Mouse (Mus musculus): ENCODE results near the gene Tex38.

The Tex38 gene

DNA sequence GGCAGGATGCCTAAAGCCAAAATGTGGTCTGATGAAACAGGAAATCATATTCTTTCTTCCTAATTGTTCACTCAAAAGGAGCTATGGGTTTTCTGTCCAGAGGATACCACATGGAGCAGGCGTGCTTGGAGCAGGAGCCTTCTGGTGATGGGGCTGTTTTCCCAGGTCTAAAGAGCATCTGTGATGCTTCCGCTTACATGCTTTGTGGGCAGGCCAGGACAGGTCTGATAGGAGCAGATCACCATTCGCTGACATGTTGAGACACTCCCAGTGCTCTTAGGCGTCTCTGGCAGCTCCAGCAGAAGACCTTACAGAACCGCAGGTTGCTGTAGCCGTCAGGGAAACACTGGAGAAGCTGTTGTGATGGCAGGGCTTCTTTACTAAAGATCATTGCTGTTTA, 5.8 kb downstream of the Tex38 start:
- in situ Hi-C loops (cut with MboI, MseI) = no loop called here

DNA sequence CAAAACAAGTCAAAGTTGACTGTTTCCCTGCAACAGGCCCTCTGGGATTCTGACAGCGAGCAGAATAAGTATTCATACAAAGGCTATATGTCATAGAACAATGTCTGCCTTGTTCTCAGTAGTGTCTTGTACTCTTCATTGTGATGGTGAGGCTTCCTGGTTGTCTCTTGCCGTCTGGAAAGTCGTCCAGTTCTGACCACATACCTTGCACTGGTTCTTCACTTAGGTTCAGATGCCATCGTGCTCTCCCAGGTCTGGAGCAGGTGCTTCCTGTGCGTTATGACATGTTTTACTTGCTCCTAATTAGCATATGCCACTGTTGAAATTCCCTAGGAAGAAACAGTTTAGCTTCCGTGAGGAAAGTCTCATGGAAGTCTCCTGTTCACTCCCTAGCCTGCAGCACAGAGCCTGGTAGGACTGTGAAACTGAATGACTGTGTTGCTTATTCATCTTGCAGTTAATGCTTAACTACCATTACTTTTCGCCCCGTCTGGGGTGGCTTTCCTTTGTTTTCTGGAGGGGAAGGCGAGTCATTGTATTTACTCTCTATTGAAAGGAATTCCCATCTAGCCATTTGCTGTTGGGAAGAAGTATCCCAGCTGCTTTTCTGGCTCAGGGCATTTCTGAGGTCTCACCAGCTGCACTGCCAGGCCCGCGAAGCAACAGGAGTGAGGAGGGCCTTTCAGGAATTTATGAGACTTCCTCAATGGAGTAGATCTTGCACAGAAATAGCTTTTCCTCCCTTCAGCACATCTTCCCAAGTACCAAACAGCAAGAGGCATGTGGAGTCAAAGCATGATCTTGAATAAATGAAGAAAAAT, 13.0 kb downstream of the Tex38 start:
- in situ Hi-C loops (cut with MboI, MseI) = no loop called here

DNA sequence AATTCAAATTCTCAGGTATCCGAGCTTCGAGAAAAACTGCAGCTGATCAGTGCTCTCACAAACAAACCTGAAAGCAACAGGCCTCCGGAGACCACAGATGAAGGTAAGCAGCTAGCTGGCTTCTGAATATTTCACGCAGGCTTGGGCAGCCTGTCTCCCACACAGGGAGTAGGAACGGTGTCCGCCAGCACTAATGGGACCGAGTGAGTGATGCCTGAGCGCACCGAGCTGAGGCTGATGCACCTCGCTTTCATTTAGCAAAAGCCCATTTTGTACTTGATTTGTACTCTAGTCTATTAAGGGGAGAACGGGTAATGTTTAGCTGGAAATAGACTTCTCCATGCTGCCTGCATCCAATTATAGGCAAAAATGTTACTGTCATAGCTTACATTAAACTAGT, 16.2 kb downstream of the Tex38 start:
- in situ Hi-C loops (cut with MboI, MseI) = no loop called here

DNA sequence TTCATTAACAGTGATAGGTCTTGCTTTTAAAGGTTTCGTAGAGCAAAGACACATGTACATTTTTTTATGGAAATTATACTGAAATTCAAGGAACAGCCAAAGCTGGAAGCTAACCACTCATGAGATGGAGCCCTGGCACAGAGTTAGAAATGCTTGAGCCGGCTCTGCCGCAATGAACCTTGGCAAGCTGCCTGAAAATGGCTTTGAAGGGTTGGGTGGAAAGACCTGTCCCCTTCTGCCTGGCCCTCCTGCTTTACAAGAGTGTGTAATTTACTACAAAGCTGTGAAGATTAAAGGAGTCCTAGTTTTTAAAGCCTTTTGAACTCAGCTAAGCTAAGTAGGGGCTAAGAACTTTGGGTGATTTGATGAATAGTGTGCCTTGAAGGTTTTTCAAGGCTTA, 19.6 kb downstream of the Tex38 start:
- in situ Hi-C loops (cut with MboI, MseI) = no loop called here

DNA sequence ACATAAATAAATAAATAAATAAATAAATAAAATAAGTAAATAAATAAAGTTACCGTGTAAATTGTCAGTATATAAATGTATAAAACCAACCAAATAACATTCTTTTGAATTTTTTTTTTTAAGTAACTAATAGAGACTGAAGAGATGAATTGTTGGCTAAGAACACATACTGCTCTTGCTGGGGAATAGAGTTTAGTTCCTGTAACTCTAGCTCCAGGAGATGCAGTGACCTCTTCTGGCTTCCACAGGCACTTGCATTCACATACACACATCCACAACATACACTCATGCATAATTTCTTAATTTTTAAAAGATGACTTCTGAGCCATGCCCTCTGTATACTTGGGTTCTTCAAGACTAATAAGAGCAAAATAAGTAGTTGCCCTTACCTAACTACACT, 26.0 kb downstream of the Tex38 start:
- in situ Hi-C loops (cut with MboI, MseI) = no loop called here

DNA sequence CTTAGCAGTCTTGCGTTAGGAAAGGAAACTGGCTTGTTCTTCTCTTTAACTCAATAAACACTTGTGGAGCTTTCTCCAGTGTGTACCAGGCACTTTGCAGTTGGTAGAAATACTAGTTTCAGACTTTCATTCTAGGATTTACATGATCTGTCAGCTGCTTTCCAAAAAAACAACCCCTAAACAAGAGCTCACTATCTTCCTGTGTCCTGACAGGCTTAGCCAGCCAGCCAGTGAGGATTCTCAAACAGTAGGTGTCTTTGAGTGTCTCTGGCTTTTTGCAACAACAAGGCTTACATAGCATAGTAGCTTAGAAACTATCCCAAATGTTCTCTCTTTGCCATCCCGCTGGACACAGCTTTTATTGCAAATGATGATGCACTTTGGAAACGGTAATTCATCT, 26.7 kb downstream of the Tex38 start:
- in situ Hi-C loops (cut with MboI, MseI) = no loop called here

DNA sequence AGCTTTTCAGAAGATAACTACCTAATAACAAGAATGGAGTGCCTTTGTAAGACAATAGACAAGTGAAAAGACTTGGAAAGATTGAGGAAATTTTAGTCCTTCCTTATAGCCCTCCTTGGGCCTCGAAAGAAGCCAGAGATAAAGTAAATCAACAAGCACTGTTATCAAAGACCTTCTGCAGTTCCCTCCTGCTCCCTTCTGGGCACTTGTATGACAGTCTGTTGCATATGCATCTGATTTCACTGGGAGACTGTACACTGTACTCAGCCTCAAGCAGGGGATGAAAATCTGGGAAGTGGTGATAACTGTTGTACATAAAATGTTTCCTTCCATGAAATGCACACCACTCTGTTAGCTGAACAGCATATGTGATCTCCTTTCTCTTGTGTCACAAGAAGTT, 31.5 kb downstream of the Tex38 start:
- in situ Hi-C loops (cut with MboI, MseI) = no loop called here

DNA sequence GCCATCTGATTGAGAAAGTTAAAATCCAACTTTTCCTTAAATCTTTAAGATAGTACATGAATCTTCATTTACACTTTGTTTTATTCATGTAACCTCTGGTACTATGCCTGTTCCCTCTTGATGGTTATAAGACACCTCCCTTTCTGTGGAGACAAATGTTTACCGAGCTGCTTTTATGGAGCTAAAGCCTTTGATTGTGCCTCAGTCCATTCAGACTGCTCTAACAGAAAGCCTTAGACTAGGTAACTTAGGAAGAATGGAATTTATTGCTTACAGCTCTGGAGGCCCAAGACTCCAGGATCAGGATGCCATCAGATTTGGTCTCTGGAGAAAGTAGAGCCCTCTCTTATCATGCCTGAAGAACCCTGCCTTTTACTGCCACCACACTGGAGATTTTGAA, 32.6 kb downstream of the Tex38 start:
- in situ Hi-C loops (cut with MboI, MseI) = no loop called here

DNA sequence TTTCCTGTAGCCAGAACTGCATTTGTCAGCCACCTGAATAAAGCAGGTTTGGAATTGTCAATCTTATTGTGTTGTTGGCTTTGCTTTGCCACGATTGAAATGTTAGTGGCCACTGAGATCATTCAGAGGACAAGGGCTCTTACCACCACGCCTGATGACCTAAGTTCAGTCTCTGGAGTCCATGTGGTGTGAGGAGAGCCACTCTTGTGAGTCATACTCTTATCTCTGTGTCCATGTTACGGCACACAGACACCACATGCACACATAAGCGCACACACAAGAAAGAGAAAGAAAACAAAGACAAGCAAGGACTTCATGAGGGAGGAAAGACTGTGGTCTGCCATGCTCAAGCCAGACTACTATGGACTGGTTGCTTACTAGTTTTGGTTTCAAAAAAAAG, 37.7 kb downstream of the Tex38 start:
- in situ Hi-C loops (cut with MboI, MseI) = loop anchor here (5.0 kb wide), 1 partner anchor 89 kb away; no protein-coding TSS in a partner anchor

DNA sequence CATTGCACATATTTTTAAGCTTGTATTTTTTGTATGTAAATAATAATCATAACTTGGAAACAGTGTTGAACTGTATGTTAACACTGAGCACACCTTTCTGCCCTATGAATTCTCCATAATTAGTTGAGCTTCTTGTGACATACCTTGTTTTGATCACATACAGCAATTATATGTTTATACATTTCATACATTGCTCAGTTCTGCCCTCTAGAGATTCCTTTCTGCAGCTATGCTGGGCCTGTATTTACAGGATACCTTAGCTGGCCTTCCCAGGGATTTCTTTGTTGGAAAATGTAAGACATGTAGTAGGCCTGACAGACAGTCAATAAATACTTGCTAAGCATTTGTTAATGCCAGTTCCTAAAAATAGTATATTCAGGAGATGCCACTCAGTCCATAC, 38.2 kb downstream of the Tex38 start:
- in situ Hi-C loops (cut with MboI, MseI) = loop anchor here (5.0 kb wide), 1 partner anchor 90 kb away; no protein-coding TSS in a partner anchor

DNA sequence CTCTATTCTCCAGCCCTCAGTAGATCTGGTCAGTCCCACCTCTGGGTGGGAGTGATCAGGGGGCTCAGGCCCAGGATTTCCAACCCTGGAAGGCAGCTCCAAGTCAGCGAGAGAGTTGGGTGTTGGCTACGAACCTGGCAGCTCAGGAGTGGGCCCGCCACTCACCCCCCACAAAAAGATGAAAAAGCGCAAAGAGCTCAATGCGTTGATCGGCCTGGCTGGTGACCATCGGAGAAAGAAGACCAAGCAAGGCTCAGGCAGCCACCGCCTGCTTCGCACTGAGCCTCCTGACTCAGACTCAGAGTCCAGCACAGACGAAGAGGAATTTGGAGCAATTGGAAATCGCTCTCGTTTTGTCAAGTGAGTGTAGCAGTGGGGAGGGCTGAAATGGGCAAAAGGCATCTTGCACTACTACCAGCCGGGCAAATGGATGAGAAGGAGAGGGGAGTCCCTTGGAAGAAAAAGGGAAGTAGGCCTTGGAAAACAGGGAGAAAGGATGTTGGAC, 42.3 kb downstream of the Tex38 start:
- in situ Hi-C loops (cut with MboI, MseI) = loop anchor here (10.0 kb wide), 1 partner anchor 246 kb away; no protein-coding TSS in a partner anchor

DNA sequence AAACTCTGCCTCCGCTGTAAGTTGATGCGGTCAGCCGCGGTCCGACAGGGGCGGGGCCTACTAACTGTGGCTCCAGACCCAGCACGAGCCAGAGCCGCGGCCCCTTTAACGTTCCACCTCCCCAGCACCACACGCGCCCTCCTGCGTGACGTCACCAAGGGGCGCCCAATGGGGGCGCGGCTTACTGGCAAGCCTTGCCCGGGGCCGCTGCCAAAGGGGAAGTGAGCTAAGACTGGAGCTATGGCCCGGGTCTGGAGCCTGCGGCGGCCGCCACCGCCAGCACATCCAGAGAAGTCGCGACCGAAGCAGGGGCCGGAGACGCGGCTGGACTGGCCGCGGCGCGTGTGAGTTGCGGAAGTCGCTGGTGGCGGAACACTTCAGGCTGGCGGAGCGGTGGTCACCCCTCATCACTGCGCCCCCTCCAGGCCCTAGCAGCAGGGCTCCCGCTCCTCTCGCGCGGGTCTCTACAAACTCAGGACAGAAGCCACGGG, 43.2 kb downstream of the Tex38 start, which contains the start of gene Efcab14:
Gene Efcab14, plus strand, starts transcription at position 194 of the 491 bp plus-strand sequence.
- in situ Hi-C loops (cut with MboI, MseI) = loop anchor here (10.0 kb wide), 1 partner anchor 247 kb away; no protein-coding TSS in a partner anchor

DNA sequence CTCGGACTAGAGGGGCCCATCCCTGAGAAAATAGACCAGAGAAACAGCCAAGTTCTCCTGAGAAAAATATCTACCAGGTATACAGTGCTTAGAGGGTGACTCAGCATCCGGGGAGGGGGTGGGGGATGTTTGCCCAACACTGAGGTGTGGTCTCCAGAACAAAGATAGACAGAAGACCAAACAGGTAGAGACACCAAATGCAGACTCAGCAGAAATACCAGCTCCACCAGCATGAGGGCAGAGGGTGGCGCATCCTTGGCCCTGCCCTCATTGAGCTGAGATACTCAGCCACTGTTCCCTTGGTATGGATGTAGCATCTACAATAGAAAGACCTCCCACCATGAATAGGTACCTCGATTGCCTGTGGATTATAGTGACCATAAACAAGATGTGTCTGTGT, 46.0 kb downstream of the Tex38 start:
- in situ Hi-C loops (cut with MboI, MseI) = loop anchor here (10.0 kb wide), 1 partner anchor 250 kb away; no protein-coding TSS in a partner anchor

DNA sequence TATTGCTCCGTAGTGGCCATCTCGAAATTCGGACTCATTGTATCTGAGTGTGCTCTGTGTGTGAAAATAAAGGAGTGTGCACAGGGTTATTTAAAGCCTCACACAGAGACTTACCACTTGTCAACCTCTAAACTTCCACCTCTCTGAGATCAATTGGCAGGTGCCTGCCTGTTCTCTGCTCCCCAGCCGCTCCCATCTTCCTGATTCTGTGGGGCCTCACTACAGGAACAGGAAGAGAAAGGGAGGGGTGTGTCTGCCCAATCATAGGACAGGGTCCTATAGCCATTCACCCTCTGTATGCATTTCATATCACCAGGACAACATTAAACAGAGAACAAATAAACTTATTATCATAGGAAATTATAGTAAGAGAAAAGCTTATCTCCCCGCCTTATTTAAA, 47.1 kb downstream of the Tex38 start:
- in situ Hi-C loops (cut with MboI, MseI) = loop anchor here (10.0 kb wide), 1 partner anchor 251 kb away; no protein-coding TSS in a partner anchor

DNA sequence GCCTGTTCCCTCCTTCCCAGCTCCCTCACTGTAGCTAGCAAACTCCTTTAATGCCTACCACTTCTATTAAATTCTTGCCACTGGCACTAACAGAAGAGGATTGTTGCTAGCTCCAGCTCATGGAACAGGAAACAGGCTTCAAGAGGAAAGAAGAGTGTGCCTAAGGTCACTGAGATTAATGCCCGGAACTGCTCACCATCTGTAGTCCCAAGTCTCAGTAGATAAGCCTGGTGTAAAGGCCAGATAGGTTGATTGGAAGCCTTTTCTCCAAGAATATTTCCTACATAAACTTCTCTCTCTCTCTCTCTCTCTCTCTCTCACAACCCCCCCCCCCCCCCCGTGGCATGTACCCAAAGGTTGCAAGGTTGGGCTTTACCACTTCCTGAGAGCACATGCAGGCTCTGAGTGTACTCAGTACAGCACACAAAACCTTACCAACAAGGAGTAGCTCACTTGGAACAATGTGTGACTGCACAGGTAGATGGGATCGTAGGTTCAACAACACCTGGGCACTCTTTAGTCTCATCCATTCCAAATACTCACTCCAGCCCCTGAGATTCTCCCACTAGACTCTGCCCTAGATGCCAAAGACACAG, 48.5 kb downstream of the Tex38 start:
- in situ Hi-C loops (cut with MboI, MseI) = loop anchor here (10.0 kb wide), 1 partner anchor 252 kb away; no protein-coding TSS in a partner anchor

DNA sequence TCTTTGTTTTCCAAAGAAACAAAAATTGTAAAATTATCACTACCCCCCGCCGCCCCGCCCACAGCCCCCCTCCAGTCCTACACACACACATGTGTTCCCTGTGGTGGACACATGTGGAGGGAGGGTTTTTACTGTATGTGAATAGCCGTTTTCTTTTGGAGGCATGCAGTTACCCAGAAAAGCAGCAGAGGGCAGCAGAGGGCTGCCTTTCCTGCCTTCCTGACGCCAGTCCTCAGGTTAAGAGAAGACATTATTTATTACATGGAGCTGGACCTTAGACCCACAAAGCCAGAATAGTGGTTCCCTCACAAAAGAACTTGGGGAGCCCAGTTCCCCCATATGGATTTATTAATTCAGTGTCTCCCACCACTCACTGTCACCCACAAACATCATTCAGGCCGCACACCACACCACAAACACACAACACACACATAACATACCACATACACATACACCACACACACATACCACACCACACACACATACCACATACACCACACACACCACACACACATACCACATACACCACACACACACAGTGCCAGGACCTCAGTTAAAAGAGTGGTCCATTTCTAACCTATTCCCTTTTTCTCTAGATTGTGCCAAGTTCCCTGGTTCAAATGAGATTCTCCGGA, 49.1 kb downstream of the Tex38 start:
- in situ Hi-C loops (cut with MboI, MseI) = loop anchor here (10.0 kb wide), 1 partner anchor 253 kb away; no protein-coding TSS in a partner anchor
